Mouse (Mus musculus) cortical plate, adult 2 months (tissue): ENCODE measurements around the gene Mettl22.

Experiments
- CTCF ChIP-seq: fragments of 200-500 bp; IDR thresholded peaks from 2 replicates; pipeline ENCODE4 v1.5.1; 2011; ENCODE audit warnings: mild to moderate bottlenecking, control low read depth, low read length; ENCODE audit not compliant: insufficient read depth; ENCODE audit errors: extremely low read depth
- POLR2A ChIP-seq: fragments of 200-500 bp; IDR thresholded peaks from 2 replicates; pipeline ENCODE4 v1.6.1; 2011; ENCODE audit warnings: mild to moderate bottlenecking, low read length, control low read depth; ENCODE audit not compliant: insufficient read depth; ENCODE audit errors: extremely low read depth

- TF ChIP-seq CTCF (no peak), POLR2A (no peak)
Measured at GRCm38 (mm10) chr16:8533477-8533876, 62.9 kb downstream of the Mettl22 start.
